Mouse (Mus musculus): ENCODE data around the gene Btbd6.

DNA sequence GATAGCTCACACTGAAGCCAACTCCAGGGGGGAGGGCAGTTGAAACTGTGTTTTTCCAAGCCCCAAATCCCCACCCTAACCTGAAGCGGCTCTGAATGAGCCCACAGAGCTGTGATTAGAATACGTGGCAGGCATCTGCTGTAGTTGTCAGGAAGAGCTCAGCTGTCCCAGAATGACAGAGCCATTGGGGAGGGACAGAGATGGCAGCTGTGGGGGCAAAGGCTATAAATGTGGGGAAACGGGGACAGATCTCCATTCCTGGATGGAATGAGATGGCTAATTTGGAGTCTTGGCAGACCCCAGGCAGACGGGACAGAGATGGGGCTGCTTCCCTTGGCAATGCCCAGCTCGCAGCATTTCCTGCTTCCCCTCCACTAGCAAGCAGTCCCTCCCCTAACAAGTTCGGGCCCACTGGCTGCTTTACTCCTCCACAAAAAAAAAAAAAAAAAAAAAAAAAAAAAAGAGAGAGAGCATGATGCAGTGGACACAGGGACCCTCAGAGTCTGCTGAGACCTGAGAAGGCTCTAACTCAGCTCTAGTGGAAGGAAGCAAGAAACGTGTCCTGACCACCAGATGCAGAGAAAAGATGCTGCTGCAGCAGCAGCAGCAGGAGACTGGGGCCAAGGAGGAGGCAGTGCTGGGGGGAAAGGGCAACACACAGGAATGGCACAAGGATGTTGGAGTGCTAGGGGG is 25.0 kb upstream of the Btbd6 start:
- no peak for TF ChIP-seq CTCF (IDR thresholded peaks at IDR 0.05; ENCODE audit: low read depth)
- TF ChIP-seq EP300 (IDR thresholded peaks at IDR 0.05; ENCODE audit: low read depth) = no peak

Data from heart, postnatal 0 days (tissue).